Mouse (Mus musculus): ENCODE results near the gene Ccdc9.
"Not testable (repeated sequence)": the region's sequence is repeated elsewhere in the genome, so short reads cannot be mapped to it uniquely, and the experiment has no call there.

Ccdc9 gene

DNA sequence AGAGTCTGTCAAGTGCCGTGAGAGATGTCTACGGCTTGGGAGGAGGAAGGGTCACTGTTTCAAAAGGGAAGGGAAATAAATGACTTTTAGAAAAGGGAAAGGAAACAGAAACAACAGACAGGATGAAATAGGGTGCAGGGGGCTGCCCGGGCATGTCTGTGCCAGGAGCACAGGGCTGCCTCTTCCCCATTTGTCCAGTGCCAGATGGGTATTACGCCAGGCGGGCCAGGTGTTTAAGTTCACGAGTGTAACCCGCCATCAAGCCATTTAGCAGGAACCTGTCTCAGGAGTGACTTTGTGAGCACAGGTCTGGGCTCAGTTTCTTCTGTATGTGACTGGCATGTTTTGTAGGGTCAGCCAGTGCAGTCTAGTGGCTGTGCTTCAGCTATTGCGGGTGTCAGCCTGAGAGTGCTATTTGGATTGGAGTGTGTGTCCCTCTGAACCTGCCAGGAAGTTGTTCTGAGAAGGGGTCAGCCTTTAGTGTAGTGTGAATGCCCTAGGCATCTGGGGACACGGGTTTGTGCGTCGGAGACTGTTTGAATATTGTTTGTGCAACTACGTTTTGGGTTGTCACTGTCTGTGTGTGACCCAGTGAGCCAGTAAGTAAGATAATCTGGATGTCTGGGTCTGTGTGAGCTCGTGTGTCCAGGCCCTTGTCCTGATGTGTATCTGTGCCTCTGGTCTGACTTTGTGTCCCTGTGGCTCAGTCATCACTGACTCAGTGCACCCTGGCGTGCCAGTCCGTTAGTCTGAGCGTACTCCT lies 22.1 kb upstream of the Ccdc9 start:
- intact Hi-C loops (cut with DNase I), result no loop called here

DNA sequence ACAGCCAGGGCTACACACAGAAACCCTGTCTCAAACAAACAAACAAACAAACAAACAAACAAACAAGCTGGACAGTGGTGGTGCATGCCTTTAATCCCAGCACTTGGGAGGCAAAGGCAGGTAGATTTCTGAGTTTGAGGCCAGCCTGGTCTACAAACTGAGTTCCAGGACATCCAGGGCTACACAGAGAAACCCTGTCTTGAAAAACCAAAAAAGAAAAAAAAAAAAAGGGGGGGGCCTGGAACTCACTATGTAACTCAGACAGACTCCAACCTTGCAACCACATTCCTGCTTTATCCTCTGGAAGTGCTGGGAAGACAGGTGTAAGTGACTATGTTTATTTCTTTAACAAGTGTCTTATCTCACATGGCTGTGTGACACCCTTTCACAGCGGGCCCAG lies 21.5 kb upstream of the Ccdc9 start, which contains the start of gene Bbc3:
Bbc3 (plus strand) TSS at position 301 of the 400 bp plus-strand sequence.
- intact Hi-C loops (cut with DNase I), result not testable (repeated sequence)

DNA sequence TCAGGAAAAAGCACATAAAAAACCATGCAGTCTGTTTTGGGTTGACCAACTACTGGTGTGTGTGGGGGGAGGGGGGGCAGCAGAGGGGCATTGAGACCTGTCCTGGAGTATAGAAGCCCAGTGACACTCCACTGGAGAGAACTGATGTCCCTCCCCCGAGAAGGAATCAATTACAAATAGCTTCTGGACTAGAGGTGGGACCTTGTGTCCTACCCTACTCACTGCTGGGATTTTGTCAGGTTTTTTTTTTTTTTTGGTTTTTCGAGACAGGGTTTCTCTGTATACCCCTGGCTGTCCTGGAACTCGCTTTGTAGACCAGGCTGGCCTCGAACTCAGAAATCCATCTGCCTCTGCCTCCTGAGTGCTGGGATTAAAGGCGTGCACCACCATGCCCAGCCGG lies 20.5 kb upstream of the Ccdc9 start:
- intact Hi-C loops (cut with DNase I), result not testable (repeated sequence)

DNA sequence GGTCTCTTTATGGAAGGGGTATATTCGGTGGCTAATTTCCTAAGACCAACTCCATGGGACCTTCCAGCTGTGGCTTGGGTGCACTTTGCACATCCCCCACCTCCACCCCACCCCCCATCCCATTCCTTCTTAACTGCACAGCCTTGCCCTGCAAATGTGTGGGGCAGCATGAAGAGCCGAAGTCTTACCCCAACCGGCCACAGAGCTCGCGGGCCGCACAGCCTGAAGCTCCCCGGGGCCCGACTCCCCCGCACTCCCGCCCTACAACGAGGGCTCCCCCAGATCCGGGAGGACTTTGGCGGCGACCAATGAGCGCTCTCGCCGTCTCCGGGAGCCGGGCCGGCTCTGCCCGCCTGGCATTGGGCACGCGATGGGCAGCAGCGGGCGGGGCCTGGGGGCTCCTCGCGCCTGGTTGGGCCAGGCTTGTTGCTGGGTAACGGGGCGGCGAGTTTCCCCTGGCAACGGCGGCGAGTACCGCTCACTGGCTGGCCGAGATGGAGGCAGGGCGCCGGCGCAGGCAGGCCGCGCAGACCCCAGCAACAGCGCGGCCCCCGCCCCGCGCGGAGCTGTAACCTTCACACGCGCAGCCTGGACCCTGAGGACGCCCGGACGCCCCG lies 12.9 kb upstream of the Ccdc9 start:
- intact Hi-C loops (cut with DNase I), result loop anchor here (10.0 kb wide), 1 partner anchor 165 kb away; no protein-coding TSS in a partner anchor

DNA sequence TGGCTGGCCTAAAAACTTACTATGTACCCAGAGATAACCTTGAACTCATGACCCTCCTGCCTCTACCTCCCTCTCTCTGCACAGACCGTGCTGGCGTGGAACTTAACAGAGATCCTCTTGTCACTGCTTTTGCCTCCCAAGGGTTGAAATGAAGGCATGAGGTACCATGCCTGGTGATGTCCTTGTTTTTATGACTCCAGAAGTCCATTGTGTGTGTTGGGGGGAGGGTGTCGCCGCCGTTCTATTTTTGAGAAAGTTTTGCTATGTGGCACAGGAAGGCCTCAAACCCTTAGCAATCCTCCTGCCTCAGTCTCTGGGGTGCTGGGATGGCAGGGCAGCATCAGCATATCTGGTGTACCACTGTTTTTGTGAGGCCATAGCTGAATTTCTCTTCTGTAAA lies 12.3 kb upstream of the Ccdc9 start:
- intact Hi-C loops (cut with DNase I), result loop anchor here (10.0 kb wide), 1 partner anchor 166 kb away; no protein-coding TSS in a partner anchor

DNA sequence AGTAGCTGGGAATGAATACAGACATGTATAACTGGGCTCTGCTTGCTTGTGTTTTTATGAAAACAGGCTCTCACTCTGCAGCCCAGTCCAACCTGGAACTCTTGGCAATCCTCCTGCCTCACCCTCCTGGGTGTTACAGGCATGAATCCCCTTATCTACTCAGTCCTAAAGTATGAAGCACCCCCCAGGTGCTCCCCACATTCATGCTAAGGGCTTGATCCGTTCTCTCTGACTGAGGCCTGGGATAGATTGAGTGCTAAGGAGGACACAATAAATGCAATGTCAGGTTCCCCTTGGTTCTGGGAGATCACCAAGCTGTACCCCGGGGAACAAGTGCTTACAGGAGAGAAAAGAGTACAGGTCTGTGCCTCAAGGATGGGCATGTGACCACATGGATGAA lies 11.0 kb upstream of the Ccdc9 start:
- intact Hi-C loops (cut with DNase I), result loop anchor here (10.0 kb wide), 1 partner anchor 167 kb away; no protein-coding TSS in a partner anchor

DNA sequence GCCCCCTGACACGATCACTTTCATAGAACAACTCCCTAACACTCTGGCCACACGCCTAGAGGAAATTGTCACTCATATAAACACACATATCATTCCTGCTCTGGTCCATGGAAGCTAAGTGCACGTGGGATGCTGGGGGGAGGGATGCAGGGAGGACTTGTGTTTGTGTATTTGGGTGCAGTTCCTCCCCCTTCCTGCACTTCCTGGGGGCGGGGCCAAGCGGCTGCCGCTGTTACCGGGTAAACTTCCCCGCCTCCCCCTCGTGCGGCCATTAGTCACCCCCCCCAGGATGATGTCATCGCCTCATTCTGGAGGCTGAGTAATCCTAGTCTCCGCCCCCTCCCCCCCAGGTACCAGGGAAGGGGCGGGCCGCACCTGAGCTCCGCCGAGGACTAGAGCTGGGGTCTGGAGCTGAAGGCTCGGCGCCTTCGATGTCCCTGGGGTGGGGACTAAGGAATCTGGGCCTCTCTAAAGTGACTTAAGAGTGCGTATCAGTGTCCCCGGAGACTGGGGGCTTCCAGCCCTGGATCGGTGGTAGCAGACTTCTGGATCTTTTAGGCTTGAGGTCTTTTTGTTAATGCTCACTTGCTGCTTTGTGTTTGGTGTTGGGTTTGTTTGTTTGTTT lies 10.3 kb upstream of the Ccdc9 start:
- intact Hi-C loops (cut with DNase I), result loop anchor here (10.0 kb wide), 1 partner anchor 168 kb away; no protein-coding TSS in a partner anchor

DNA sequence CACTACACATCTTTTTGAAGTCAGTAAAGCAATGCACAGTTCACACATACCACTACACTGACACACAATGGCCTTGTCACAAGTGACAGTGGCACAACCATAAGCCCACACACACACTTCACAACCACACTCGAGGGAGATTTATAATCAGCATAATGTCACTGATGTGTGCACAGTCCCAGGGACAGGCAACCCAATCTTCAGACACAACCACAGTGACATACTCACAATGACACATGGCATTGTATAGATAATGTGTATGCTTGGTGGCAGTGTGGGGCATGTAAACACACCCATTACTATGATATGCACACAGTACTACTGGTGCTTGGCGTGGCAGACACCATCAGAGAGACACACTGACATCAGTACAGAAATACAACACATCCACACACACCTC lies 9.6 kb upstream of the Ccdc9 start:
- intact Hi-C loops (cut with DNase I), result loop anchor here (10.0 kb wide), 1 partner anchor 169 kb away; no protein-coding TSS in a partner anchor

DNA sequence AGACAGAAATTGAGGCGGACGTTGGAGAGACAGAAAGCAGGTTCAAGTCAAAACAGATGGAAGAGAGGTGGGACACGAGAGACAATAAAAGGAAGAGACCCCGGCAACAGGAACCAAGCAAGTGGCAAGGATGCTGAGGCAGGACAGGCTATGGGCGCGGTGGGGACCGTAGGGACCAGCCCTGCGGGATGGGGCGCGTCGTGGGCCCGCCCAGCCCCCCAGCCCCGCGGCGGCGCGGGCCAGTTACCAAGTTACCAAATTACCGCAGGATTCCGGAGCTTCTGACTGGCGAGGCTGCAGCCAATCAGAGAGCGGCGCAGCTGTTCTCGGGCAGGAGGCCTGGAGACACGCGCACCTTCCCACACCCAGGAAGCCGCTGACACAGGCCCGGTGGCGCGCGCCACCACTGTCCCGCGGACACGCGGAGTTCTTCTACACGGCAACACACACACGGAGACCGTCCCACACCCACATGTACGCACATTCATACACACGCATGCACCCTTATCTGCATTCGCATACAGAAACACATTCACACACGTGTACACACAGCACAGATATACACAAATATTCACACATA lies 8.8 kb upstream of the Ccdc9 start:
- intact Hi-C loops (cut with DNase I), result loop anchor here (2.0 to 10.0 kb wide), 3 partner anchors 17 to 169 kb away; no protein-coding TSS in a partner anchor

DNA sequence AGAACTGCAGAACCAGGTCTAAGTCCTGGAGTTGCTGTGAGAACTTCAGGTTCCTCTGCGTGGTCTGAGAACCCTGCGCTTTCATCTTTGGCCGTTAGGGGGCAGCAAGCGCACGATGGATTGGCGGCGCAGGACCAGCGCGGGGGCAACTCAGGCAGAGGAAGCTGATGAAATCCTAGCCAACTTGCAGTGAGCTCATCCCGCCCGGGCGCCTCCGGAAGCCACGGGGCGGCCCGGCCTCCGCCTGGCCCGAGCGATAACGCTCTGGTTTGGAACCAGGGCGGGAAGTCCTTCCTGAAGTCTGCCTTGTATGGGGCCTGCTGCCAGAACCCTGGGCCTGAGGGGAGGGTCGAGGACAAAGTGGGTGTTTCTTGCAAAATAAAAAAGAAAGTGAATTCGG lies 8.2 kb upstream of the Ccdc9 start:
- intact Hi-C loops (cut with DNase I), result loop anchor here (1.0 to 10.0 kb wide), 4 partner anchors 18 to 170 kb away; no protein-coding TSS in a partner anchor

DNA sequence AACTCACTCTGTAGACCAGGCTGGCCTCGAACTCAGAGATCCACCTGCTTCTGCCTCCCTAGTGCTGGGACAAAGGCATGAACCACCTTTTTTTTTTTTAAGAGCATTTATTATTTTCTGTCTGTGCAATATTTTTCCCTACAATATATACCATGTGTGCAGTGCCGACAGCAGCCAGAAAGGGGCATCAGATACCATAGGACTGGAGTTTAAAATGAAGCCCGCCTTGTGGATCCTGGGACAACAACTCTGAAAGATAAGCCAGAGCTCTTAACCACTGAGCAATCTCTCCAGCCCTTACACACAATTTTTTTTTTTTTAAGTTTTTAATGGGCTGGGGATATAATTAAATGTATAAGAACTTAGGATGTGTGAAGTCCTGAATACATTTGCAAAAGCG lies 7.8 kb upstream of the Ccdc9 start:
- intact Hi-C loops (cut with DNase I), result loop anchor here (1.0 to 10.0 kb wide), 4 partner anchors 18 to 170 kb away; no protein-coding TSS in a partner anchor

DNA sequence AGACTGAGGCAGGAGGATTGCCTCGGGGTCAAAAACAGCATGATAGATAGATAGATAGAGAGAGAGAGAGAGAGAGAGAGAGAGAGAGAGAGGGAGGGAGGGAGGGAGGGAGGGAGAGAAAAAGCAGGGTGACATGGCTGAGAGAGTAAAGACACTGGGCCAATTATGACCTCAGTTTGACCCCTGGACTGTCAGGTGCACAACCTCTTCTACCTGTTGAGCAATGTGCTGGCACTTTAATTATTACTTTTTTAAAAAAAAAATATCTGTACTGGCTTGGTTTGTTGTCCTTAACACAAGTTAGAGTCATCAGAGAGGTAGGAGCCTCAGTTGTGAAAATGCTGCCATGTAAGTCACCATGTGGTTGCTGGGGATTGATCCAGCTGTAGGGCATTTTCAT lies 1.2 kb upstream of the Ccdc9 start:
- intact Hi-C loops (cut with DNase I), result no loop called here

DNA sequence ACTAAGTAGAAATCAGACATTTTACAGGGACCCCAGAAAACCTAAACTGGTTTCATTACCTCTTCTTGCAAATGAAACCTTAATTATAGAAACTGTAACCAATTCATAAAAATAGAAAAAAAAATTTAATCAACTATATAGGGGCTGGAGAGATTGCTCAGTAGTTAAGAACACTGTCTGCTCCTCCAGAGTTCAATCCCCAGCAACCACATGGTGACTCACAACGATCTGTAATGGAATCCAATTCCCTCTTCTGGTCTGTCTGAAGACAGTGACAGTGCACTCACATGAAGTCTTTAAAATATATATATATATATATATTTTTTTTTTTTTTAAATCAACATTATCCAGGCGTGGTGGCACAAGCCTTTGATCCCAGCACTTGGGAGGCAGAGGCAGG lies 421 bp upstream of the Ccdc9 start:
- intact Hi-C loops (cut with DNase I), result no loop called here

DNA sequence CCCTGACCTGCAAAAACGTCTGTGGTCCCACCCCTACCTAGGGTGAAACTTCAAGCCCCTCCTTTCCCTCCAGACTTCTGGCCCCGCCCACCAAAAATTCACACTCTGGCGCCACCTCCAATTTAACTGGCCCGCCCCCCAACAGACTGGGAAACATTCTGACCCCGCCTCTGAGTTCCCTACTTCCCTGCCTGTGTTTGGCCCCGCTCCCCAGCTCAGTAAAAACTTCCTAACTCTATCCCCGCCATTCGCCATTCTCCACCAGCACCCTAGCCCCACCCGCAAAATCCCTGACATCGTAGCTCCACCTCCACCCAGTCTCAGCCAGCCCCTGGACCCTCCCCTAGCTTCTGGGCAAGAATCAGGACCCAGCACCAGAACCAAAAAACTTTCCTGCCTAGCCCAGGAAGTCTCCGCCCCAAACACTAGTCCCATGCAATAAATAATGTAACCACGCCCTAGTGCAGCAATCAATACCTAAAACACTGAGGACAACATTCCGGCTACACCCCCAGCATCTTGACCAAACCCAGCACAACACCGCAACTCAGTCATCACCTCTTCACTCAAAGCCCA lies 1.1 kb downstream of the Ccdc9 start:
- intact Hi-C loops (cut with DNase I), result no loop called here

DNA sequence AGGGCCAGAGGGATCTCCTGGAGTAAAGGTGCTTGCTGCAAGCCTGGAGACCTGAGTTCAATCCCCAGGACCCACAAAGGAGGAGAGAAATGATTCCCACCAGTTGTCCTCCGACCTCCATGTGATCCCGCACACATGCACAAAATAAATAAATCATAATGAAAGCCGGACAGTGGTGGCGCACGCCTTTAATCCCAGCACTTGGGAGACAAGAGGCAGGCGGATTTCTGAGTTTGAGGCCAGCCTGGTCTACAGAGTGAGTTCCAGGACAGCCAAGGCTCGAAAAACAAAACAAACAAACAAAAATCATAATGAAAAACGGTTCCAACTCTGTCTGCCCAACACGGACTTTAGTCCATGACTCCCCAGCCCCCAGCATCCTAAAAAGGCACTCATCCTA lies 1.7 kb downstream of the Ccdc9 start:
- intact Hi-C loops (cut with DNase I), result no loop called here

DNA sequence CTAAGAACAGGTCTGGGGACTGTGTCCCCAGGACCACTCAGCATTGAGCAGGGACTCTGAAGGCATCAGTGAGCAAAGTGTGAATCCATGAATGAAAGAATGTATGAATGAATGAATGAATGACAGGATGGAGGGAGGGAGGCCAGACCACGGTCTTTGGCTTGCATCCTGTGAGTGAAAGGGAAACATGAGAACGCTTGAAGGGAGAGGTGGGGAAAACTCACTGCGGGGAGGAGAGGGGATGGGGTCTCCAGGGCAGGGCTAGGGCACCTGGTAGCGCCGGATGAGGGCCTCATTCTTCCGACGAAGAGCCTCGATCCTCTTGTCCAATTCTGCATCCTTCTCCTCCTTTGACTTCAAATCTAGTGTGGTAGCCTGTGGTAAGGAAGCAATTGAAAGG lies 2.6 kb downstream of the Ccdc9 start:
- intact Hi-C loops (cut with DNase I), result no loop called here

DNA sequence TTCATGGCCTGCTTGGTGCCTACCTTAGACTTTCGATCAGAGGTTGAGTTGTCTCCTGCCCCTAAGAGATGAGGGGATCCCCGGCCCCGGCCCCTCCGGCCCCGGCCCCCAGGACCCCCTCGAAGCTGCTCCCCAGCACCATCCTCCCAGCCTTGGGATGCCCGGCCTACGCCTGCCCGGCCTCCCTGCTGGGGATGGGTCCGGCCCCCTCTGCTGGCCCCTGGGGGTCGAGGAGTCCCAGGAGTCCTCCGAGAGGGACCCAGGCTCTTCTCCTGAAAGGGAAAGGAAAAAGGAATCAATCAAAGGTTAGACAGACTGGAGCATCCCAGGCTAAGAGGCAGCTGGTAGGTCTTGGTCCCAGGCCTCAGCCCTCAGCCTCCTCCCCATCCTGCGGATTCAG lies 4.3 kb downstream of the Ccdc9 start:
- intact Hi-C loops (cut with DNase I), result no loop called here

DNA sequence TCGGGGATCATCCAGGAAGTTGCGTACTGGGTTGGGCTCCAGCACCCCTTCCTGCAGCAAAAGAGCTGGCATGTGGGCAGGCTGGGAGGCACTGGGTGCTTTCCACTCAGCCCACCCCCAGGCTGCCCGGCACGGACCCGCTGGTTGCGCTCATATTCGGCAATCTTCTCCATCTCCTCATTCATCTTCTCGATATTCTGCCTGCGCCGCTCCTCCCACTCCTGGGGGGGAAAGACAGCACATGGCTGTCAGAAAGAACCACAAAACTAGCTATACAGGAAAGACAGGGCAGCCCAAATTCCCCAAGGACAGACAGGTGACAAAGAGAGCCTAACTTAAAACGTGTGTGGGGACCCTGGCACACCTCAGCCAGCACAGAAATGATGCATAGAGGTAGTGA lies 5.9 kb downstream of the Ccdc9 start:
- intact Hi-C loops (cut with DNase I), result no loop called here

DNA sequence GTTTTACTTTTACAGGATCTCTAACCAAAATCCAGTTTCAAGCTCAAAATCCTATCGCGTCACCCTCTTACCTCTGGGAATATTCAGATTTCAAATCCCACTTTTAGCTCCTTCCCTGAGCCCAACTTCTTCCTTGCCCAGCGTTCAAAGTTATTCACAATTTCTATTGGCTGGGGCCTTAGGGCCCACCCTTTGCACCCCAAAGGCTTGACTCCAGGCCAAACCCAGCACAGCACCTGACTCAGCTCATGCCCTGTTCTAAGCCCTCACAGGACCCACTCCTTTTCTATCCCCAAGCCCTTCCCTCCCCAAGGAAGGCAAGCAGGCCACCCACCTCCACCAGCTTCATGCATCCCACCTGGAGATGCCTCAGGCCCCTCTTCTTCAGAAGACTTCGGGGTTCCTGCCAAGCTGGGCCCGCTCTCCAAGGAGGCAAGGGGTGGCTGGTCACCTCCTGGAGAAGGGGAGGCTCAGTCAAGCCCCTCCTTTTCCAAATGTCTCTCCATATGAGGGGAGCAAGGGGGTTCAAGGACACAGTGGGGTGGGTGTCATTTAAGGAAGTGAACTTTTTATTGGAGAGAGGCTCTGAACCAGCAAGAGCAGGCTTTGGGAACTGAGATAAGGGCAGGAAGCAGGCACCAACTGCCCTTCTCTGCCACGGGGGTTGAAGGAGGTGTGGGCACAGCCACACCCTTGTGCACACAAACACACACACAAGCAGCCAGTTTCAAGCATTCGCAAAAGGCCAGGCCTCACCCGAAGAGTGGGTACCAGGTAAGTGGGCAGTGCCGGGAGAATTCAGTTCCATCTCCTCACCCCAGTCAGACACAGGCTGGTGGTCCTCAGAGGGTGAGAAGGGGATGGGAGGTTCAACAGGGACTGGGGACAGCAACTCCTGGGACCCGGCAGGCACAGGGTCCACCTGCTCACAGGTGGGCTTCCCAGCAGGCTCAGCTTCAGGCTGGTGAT lies 11.4 kb downstream of the Ccdc9 start:
- intact Hi-C loops (cut with DNase I), result no loop called here

DNA sequence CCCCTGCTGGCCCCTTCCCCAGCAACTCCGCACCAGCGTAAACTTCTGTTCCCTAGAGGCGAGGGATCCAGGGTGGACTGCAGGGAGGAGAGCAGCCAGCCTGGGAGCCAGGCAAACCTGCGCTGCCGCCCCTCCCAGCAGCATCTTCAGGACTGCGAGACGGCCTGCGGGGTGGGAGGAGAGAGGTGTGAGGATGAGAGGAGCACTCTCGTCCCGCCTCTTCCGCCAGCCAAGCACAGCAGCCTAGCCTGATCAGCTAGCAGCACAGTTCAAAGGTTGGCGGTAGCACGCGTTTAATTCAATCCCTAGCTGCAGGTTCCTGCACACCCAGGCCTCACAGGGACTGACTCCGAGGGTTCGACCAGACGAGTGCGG lies 12.8 kb downstream of the Ccdc9 start:
- intact Hi-C loops (cut with DNase I), result no loop called here
